Mouse (Mus musculus) megakaryocyte, embryonic 14.5 days (primary cell): ENCODE measurements around the gene Atp5h.

Experiments used
- FLI1 ChIP-seq: IDR thresholded peaks from 2 replicates; pipeline ENCODE4 v1.6.1; 2012; ENCODE audit warnings: low read length, inconsistent platforms, mixed read lengths
- GATA1 ChIP-seq: IDR thresholded peaks from 3 replicates; pipeline ENCODE4 v1.6.1; 2012; ENCODE audit warnings: mixed read lengths, low read length, inconsistent platforms, borderline replicate concordance

DNA sequence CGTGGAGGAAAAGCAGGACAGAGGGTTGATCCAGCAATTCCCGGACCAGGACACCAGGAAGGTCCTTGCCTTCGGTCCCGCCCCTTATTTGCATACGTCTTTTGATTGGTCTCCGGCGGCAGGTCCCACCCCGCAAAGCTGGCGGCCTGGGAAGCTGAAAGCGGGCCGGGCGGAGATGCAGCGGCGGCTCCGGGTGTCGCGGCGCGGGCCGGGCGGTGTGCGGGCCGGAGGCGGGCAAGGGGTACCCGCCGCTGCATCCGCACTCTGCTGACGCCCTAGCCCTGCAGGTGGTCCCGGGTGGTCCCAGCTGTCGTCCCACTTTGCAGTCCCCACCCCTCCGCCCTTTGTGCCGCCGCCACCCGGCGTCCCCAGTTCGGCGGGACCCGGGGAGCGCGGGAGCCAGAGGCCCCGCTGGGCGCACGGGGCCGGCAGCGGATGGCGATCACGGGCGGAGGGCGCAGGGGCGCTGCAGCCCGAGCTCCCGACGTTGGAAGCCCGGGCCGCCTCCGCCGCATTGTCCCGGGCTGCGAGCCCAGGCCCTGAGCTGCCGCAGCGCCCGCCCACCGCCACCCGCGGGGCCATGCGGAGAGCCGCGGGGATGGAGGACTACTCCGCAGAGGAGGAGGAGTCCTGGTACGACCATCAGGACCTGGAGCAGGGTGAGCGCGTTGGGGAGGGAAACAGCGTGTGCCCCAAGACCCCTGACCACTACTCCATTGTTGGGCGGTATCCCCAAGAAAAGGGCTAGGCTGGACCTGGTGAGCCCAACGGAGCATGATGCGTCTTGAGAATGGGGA is 37.8 kb downstream of the Atp5h start, which contains the start of gene Cdr2l:
- no peak for TF ChIP-seq GATA1
- no peak for TF ChIP-seq FLI1
